Mouse (Mus musculus) lung, postnatal 0 days (tissue): ENCODE data around the gene Dedd. TPM values are rescaled to one million over a fixed set of nuclear protein-coding genes. Genes with fewer than 3 reads are reported as not detected.

Experiments
- ATAC-seq: fragments of 200-750 bp; cut with Nextera tagmentation; 2 replicates; pipeline ENCODE4 v1.8.0; 2017; ENCODE audit warnings: moderate library complexity
- DNase-seq: peaks from one replicate; pipeline ENCODE4 v3.0.0-alpha.2; 2016; ENCODE audit warnings: low spot score
- H3K27ac ChIP-seq: fragments of 300-500 bp; sonication (generic); 2 replicates; pipeline ENCODE4 v1.5.1; 2014; ENCODE audit warnings: antibody characterized with exemption, mild to moderate bottlenecking, low read length, mixed read lengths
- H3K27me3 ChIP-seq: fragments of 300-500 bp; sonication (generic); replicated peaks from 2 replicates; pipeline ENCODE4 v1.6.1; 2014; ENCODE audit warnings: low read length, mixed read lengths; ENCODE audit not compliant: insufficient read depth
- H3K36me3 ChIP-seq: fragments of 300-500 bp; sonication (generic); 2 replicates; pipeline ENCODE4 v1.6.1; 2014; ENCODE audit warnings: low read length, mixed read lengths; ENCODE audit not compliant: insufficient read depth
- H3K4me1 ChIP-seq: fragments of 300-500 bp; sonication (generic); 2 replicates; pipeline ENCODE4 v1.6.1; 2014; ENCODE audit warnings: antibody characterized with exemption, low read depth, low read length, mixed read lengths; ENCODE audit not compliant: insufficient read depth
- H3K4me2 ChIP-seq: fragments of 300-500 bp; sonication (generic); replicated peaks from 2 replicates; pipeline ENCODE4 v1.6.1; 2014; ENCODE audit warnings: low read depth, mild to moderate bottlenecking, low read length, moderate library complexity, mixed read lengths
- H3K4me3 ChIP-seq: fragments of 300-500 bp; sonication (generic); 2 replicates; pipeline ENCODE4 v1.5.1; 2014; ENCODE audit warnings: low read depth, low read length
- H3K9ac ChIP-seq: fragments of 300-500 bp; sonication (generic); replicated peaks from 2 replicates; pipeline ENCODE4 v1.6.1; 2014; ENCODE audit warnings: low read depth, mild to moderate bottlenecking
- H3K9me3 ChIP-seq: fragments of 300-500 bp; sonication (generic); 2 replicates; pipeline ENCODE4 v1.6.1; 2016; ENCODE audit warnings: low read length, mixed read lengths
- CTCF ChIP-seq: IDR thresholded peaks from 2 replicates; pipeline ENCODE4 v1.5.1; 2016; ENCODE audit warnings: antibody characterized with exemption, mild to moderate bottlenecking
- EP300 ChIP-seq: IDR thresholded peaks from 2 replicates; pipeline ENCODE4 v1.6.1; 2016; ENCODE audit warnings: antibody characterized with exemption, mild to moderate bottlenecking, control low read depth
- WGBS: fragments of 180-500 bp; shearing (Covaris S2); extraction: QIAGEN DNeasy Blood & Tissue Kit; methylation state at CpG from one replicate; pipeline ENCODE4 v1.1.7; 2014; 5-methylcytosine and 5-hydroxymethylcytosine counted together
- polyA plus RNA-seq: library from polyadenylated mRNA; unstranded; fragments of >200 nt; fragmentation: Nextera tagmentation; extraction: Ambion mirVana; gene quantifications from 2 replicates; pipeline ENCODE4 v1.2.1, GENCODE M21; 2015

The Dedd gene
- polyA plus RNA-seq, 1 experiment from 2014 or later, result 44.4 TPM

DNA sequence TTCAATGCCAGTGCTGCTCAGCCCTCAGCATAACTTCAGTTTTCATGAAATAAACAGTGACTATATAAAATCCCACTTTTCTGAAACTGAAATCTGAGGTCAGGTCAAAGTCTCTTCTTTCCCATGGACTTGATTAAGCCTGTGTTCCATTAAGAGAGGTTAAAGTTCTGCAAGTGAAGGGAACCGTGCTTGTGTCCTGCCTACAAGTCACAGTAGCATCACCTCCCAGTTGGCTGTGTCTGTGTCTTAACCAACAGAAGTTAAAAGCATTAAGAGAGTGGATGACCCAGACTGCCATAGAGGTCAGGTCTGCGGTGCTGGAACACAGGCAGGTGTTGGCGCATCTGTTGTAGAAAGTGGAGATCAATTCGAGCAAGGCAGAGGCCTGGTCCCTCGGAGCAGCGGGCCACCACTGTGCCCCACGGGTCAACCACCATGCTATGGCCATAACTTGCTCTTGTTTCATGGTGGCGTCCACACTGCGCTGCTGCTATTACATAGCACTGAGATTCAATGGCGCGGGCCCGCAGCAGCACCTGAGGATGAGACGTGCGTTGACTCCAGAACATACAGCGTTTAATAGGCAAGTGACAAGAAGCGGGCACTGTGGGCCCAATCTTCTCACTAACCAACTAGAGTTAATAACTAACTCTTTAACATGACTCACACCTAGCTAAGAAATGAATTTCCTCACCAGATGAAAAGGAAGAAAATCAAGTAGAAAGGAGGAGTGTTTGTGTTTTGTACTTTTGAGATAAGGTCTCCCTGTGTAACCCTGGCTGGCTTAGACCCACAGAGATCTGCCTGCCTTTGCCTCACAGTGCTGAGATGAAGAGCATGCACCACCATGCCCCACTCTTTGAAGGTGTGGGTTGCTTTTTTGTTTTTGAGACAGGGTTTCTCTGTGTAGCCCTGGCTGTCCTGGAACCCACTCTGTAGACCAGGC is 13.6 kb downstream of the Dedd start:
- no peak overlapping the region for H3K4me3 ChIP-seq
- WGBS, result 79% methylated on average over 16 of the region's 16 CpGs
- ATAC-seq, result peak; percentile 20
- H3K4me1 ChIP-seq, result peaks cover 17% of the 10 kb centered on the region; the same call in 1 of the 2 replicates
- peak; percentile 72 for DNase-seq
- H3K9me3 ChIP-seq, result peaks cover 5% of the 10 kb centered on the region; the same call in 1 of the 2 replicates
- no peaks in the 10 kb centered on the region for H3K27me3 ChIP-seq
- H3K4me2 ChIP-seq, result no peak overlapping the region
- H3K27ac ChIP-seq, result no peak overlapping the region
- TF ChIP-seq EP300 (no peak), CTCF (no peak)
- peaks cover 37% of the 10 kb centered on the region for H3K36me3 ChIP-seq
- H3K9ac ChIP-seq, result no peak overlapping the region

DNA sequence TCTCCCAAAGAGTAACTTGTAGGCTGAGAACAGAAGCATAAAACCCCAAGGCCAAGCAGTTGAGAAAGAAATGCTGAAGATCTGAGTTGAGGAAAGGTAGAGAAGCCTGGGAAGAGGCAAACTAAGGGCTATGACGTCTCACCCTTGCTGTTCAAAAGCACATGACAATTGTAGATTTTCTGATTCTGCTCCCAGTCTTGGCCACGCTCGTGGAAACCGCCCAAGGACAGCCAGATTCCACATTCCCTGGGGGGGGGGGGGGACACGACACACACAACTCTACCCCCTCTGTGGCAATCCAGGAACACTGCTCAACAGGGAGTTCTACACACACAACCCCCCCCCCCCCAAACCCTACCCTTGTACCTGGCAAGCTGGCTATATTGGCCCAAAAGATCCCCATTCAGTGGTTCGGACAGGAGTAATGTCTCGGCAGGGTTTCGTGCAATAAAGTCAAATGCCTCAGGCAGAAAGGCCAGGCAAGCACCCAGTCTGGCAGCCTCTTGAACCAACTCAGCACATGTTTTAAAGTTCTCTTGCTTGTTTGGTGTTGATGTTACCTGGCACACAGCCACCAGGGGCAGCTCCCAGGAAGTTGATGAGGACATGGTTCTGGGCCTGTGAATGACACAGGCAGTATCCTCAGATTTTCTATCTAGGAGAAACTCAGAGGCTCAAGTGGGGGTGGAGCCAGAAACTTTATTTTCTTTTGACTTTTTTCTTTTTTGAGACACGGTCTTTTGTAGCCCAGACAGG is 15.2 kb downstream of the Dedd start:
- Histone ChIP-seq H3K9me3 (peaks cover 5% of the 10 kb centered on the region; the same call in 1 of the 2 replicates), H3K27ac (peak overlapping the region; percentile 10), H3K9ac (no peak overlapping the region), H3K4me1 (peaks cover 17% of the 10 kb centered on the region; the same call in 1 of the 2 replicates), H3K36me3 (peaks cover 22% of the 10 kb centered on the region; the same call in 1 of the 2 replicates), H3K4me3 (no peak overlapping the region; the same call in 1 of the 2 replicates), H3K4me2 (peak overlapping the region; percentile 95), H3K27me3 (no peaks in the 10 kb centered on the region)
- peak; percentile 88 for DNase-seq
- no peak for TF ChIP-seq EP300
- TF ChIP-seq CTCF, result peak; percentile 46
- 59% methylated on average over 8 of the region's 9 CpGs for WGBS
- ATAC-seq, result peak; percentile 63

- Histone ChIP-seq H3K27me3 (no peaks in the 10 kb centered on the region), H3K9me3 (peaks cover 5% of the 10 kb centered on the region; the same call in 1 of the 2 replicates), H3K4me1 (peaks cover 17% of the 10 kb centered on the region; the same call in 1 of the 2 replicates), H3K27ac (peak overlapping the region; percentile 10), H3K4me2 (peak overlapping the region; percentile 95), H3K4me3 (peak overlapping the region; percentile 84), H3K36me3 (peaks cover 16% of the 10 kb centered on the region; the same call in 1 of the 2 replicates), H3K9ac (peak overlapping the region; percentile 71; the same call in 1 of the 2 replicates)
- TF ChIP-seq EP300, result 0 out of 2 replicates have a peak, but pooled peaks have one; percentile 15
- TF ChIP-seq CTCF, result no peak
- 67% methylated on average over 9 of the region's 9 CpGs for WGBS
- DNase-seq, result peak; percentile 28
- ATAC-seq, result 0 out of 2 replicates have a peak, but pooled peaks have one; percentile 7
Observed at GRCm38 (mm10) chr1:171344715-171345114, 15.8 kb downstream of the Dedd start.

GRCm38 (mm10) chr1:171345225-171346094 is 16.5 kb downstream of the Dedd start, which contains the start of the genes Nit1 and Pfdn2:
Gene Nit1 (minus strand): TSS chr1:171345646.
Gene Pfdn2 (plus strand): TSS chr1:171345670.
- DNase-seq (peak; percentile 96), ATAC-seq (peak; percentile 89)
- Histone ChIP-seq H3K27ac (peak within 1 kb of the TSS; percentile 10), H3K36me3 (0 out of 2 replicates have a peak, but pooled peaks cover 9% of the 10 kb centered on the region), H3K9me3 (peaks cover 5% of the 10 kb centered on the region; the same call in 1 of the 2 replicates), H3K4me3 (peak within 1 kb of the TSS; percentile 84), H3K4me1 (peaks cover 17% of the 10 kb centered on the region; the same call in 1 of the 2 replicates), H3K27me3 (no peaks in the 10 kb centered on the region), H3K4me2 (peak within 1 kb of the TSS; percentile 95), H3K9ac (peak within 1 kb of the TSS; percentile 71)
- WGBS, result 2% methylated on average over 53 of the region's 53 CpGs
- TF ChIP-seq EP300, result no peak

DNA sequence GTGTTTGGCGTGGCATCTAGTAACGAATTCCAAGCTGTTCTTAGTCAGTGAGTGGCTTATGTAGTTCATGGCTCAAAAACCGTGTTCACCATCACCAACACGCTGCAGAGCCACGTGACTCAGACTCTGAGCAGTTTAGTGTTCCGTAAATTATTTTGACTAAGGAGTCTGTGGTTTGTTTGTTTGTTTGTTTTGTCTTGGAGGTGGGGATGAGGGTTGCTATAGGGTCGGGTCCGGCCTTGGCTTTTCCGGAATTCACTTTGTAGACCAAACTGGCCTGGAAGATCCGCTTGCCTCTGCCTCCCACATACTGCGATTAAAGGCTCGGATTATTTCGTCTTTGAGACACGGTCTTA is 17.1 kb downstream of the Dedd start:
- ATAC-seq (peak; percentile 4), DNase-seq (no peak)
- peak overlapping the region; percentile 95 for H3K4me2 ChIP-seq
- H3K4me3 ChIP-seq, result peak overlapping the region; percentile 84
- peaks cover 17% of the 10 kb centered on the region; the same call in 1 of the 2 replicates for H3K4me1 ChIP-seq
- peaks cover 5% of the 10 kb centered on the region; the same call in 1 of the 2 replicates for H3K9me3 ChIP-seq
- no peak for TF ChIP-seq EP300
- no peak for TF ChIP-seq CTCF
- peak overlapping the region; percentile 10 for H3K27ac ChIP-seq
- H3K9ac ChIP-seq, result peak overlapping the region; percentile 71
- WGBS, result 2% methylated on average over 14 of the region's 14 CpGs
- H3K27me3 ChIP-seq, result no peaks in the 10 kb centered on the region
- H3K36me3 ChIP-seq, result 0 out of 2 replicates have a peak, but pooled peaks cover 2% of the 10 kb centered on the region
